Mouse (Mus musculus) lung, postnatal 10 days (tissue): ENCODE measurements around the gene Nt5c3b.

ENCODE experiments used
- DNase-seq: peaks from one replicate; pipeline ENCODE4 v3.0.0; 2021

Gene Nt5c3b

DNA sequence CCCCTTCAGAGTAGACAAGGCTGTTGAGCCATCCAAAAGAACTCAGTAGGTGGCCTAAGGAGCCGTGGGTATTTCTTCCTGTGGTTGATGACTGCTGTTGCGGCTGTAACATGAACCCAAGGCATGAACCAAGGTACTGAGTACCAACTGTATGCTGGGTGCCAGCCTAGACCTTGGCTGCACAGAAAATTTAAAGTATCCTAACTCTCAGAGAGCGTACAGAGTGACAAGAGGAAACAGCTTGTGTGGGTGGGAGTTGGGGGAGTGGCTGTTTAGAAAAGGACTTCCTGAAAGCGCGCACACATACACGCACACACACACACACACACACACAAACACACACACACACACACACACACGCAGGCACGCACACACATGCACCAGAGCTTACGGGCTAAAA is 42.3 kb downstream of the Nt5c3b start:
- peak; percentile 77 for DNase-seq

DNA sequence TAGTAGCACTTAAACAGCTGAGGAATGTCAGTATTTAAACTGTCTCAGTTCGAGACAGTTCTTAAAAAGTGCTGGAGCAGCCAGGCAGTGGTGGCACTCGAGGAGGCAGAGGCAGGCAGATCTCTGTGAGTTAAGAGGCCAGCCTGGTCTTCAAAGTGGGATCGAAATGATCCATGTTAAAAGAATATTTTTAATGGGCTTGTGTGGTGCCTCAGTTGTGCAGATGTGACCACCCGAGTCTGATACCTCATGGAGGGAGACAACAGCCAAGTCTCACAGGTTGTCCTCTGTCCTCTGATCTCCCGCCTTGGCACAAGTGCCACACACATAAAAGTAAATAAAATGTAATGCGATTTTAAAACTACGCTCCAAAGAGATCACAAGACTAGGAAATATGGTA is 43.1 kb downstream of the Nt5c3b start:
- DNase-seq = no peak

DNA sequence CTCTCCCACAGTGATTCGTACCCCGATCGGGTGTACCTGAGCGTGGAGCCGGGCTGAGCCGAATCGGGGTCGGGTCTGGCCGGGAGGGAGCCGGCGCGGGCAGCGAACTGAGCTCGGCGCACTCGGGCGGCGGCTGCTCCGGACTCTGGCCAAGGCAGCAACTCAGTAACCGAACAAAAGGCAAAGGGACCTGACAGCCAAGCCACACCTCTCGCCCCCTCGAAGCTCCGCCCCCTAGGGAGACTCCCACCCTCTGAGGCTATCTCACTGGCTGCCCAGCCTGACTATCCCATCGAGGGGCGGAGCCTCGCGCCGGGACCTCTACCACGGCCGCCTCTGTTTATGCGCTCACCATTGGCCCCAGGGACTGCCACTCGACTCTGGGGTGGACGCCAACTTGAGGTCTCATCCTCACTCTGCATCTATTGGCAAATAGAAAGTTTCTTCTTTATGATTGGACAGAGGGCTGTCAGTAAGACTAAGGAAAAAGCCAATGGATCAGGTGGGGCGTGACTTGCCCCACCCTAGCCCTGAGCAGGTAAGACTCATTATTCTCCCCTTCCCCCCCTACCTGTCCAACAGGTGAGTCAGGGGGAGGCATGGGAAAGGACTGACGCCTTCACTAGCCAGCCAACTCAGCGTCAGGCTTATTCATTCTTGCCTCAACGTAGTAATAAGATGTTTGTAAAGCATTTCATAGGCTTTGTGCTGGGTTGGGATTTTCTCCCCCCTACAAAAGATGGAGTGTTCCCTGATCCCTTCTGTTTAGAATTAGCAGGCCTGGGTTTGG is 43.8 kb downstream of the Nt5c3b start, which contains the start of gene Jup:
TSS of gene Jup (minus strand) at position 164 of the 790 bp plus-strand sequence.
- peak; percentile 100 for DNase-seq

DNA sequence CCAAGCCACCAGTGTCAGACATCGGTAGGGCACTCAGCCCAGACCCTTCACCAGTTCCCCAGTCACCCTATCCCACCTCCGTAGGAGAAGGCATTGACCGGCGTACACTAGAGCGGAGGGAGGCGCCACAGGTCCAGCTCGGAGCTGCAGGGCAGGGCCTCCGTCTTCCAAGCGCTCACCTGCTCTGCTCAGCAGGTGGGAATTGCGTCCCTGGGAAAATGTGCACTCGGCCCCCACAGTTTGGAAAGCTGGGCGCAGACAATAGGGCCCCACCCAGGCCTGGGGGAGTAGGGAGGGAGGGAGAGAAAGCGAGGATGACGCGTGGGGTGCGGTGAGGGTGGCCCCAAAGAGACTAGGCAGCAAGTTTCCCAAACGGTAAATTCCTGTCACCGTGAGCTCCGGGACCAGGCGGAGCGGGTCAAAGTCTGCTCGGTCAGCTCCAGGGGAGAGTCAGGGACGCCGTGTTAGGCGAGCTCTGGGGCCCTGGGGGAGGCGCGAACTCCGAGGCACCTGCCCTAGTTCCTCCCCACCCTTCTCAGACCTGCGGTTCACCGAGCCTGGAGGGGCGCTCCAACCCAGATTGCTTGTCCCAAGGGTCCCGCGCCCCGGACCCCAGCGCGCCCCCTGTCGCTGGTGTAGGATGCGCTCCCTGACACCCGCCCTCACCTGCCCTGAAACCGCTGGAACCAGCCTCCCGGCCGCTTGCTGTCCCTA is 44.6 kb downstream of the Nt5c3b start:
- DNase-seq = peak; percentile 63

DNA sequence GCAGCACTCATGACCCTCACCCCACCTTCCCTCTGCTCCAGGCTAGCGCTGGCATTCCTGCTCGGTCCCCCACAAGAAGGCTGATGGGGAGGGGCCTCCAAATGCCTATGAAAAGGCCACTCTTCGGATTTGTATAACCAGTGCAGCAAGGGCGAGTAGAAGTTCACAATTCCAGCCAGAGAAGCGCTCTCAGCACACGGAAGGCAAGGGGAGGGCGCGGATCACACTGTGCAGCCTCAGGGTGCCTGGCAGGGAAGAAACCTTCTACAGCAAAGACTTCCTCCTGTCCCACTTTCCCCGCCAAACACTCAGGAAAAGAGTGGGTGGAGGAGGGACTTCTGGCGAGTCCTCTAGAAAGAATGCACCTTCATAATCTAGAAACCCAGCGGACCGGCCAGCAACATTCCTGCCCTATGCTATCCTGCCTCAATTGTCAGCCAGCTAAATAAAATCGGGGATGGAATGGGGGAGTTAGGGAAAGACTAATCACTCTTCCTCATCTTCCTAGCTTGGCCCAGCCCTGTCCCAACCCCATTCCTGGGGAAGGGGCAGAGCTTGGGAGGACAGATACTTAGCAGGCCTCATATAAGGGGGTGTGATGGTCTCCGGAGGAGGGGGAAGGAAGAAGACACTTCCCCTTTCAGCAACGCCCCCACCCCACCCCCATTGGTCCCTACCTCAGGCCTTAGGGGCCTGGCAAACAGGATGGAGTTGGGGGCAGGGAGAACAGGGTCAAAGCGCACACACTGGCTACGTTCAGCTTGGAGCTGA is 45.6 kb downstream of the Nt5c3b start:
- DNase-seq = peak; percentile 75

DNA sequence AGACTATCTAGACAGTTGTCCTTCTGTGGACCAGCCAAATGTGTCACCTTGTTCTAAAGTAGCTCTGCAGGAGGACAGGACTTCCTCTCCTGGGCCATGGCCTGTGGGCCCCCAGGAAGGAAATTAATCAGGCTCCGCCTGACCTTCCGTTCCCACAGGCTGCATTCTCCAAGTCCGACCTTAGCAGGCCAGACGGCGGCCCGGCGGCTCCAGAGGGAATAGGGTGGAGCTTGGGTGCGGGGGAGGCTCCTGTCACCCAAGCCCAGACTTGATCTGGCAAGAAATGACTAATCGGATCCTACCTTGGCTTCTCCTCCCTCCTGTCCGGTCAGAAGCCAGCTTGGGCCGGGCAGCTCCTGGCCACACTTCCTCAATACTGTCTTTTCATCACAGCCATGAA is 46.4 kb downstream of the Nt5c3b start:
- DNase-seq = peak; percentile 86

DNA sequence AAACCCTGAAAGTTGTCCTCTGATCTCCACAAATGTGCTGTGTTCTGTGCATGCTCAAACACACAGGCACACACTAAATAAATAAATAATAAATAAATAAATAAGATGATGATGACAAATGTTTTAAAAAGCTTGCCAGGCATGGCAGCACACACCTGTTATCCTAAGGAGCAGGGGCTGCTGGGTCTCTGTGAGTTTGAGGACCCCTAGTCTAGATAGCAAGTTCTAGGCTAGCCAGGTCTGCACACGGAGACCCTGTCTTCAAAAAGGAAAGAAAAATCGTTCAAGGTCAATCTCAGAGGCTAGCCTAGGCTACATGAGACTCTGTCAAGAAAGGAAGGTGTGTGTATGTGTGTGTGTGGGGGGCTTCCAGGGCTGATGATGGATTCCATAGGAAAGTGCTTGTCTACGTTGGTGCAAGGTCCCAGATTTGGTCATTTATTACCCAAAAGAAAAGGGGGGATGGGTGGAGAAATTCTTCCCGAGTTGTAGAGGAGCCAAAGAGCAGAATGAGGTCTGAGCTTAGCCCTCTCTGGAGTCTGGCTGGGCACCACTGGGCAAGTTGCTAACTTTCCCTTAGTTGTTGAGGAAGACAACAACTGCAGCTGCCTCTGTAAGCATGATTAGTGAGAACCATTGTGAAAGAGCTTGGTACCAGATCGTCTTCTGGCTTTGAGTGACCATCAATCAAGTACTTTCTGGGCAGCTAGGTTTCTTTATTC is 47.1 kb downstream of the Nt5c3b start:
- no peak for DNase-seq

DNA sequence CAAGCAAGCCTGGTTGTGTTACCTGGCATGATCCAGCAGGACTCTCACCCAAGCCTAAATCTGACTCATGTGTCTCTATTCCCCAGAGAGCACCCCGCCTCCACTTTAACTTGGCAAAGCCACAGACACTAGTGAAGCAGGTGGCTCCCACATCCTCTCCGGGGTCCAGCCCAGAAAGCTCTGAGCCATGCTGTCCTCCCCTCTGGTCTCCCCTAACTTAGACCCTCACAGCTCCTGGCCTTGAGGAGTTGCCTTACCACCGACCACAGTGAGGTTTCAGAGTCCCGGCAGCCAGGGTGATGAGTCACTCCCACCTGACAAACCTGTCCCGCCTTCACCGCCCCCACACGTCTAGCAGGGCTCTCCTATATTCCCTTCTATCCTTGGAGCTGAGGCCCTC is 47.9 kb downstream of the Nt5c3b start:
- no peak for DNase-seq

DNA sequence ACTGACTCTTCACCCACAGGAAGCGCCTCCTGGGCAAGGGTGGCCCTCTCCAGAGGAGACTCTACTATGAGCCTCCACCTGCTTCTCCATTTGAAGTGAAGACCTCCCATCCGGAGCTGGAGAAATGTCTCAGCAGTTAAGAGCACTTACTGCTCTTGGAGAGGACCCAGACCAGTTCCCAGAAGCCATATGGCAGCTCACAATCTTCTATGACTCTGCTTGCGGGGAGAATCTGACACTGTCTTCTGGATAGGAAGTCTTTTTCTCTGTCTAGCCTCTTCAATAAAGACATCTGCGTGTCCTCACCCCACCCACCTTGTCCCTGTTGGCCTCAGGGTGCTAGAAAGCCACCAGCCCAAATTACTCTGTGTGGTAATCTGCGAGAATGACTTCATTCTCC is 48.6 kb downstream of the Nt5c3b start:
- DNase-seq = no peak

DNA sequence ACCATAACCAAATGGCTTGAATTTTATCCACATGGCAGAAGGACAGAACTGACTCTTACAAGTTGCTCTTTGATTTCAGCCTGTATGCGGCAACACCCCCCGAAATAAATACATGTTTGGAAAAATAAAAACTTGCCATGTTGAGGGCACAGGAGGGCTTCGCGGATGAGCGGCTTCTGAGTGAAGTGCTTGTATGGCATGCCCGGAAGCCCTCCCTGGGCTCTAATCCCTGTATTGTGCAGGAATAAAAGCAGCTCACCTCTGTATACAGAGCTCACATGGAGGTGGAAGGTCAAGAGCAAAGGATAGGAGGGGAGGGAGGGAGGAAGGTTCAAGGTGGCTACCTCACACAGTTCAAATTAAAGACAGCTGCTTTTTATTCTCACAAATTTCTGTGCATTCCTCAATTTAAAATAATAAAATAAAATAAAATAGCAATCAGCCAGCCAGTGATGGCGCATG is 49.7 kb downstream of the Nt5c3b start:
- DNase-seq = no peak

DNA sequence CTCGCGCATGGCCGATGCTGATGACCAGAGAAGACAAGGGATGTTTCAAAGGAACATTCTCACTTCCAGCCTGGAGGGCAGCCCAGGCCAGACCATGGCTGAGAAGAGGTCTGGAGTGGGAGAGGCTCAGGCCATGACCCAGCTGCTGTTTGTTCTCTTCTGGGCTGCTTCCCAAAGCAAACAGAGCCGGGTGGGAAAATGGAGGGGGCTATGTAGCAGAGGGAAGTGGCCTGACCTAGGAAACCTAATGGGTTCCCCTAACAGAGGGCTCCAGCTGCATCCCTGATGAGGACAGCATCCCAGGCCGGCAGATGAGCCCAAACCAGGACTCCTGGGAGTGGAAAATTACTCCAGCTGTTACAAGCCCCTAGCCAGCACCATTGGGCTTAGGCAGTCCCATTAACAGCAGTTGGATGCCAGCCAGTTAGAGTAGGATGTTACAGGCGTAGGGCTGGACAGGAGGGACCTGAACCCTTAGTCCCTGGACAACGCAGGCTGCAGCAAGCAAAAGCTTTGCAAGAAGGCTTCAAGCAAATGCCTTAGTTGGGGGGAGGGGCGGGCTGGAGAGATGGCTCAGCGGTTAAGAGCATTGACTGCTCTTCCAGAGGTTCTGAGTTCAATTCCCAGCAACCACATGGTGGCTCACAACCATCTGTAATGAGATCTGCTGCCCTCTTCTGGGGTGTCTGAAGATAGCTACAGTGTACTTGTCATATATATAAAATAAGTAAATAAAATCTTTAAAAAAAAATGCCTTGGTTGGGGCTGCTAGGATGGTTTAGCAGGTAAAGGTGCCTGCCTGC is 50.3 kb downstream of the Nt5c3b start:
- DNase-seq = peak; percentile 94

DNA sequence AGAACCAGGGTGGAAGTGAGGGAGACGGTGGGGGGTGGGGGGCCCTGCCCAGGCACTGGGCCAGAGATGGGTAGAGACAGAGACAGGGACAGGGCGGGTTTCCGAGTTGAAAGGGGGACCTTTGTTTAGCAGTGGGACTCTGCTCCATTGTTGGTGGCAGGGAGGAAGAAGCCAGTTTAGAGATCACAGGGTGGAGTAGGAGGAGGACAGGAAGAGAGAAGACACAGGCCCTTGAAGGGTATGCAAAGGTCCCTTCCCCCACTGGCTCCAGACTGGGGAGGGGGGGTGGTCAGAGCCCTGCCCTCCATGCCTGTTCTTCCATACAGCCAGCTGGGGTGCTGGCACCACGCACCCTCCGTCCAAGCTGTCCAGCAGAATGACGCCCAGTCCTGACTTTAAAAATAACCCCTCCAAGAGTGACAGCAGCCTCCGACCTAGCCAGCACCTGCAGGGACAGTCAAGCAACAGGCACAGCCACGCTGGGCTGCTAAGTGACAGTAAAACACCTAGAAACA is 51.6 kb downstream of the Nt5c3b start:
- peak; percentile 91 for DNase-seq

DNA sequence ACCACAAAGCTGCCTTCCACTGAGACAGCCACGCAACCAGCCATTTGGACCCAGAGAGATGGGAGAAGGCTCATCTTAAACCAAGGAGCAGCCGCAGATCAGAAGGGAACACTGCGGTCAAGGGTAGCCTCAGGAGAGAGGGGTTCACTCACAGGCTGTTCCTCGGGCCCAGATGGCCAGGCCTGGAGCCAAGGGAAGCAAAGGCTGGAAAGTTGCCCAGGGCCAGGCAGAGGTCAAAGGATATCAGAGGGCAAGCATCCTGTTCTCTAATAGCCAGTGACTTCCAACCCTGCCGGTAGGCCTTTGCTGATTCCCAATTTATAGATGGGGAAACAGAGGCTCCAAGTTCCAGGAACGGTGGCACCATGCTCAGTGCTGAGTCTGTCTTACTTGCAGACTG is 53.0 kb downstream of the Nt5c3b start:
- DNase-seq = peak; percentile 85

DNA sequence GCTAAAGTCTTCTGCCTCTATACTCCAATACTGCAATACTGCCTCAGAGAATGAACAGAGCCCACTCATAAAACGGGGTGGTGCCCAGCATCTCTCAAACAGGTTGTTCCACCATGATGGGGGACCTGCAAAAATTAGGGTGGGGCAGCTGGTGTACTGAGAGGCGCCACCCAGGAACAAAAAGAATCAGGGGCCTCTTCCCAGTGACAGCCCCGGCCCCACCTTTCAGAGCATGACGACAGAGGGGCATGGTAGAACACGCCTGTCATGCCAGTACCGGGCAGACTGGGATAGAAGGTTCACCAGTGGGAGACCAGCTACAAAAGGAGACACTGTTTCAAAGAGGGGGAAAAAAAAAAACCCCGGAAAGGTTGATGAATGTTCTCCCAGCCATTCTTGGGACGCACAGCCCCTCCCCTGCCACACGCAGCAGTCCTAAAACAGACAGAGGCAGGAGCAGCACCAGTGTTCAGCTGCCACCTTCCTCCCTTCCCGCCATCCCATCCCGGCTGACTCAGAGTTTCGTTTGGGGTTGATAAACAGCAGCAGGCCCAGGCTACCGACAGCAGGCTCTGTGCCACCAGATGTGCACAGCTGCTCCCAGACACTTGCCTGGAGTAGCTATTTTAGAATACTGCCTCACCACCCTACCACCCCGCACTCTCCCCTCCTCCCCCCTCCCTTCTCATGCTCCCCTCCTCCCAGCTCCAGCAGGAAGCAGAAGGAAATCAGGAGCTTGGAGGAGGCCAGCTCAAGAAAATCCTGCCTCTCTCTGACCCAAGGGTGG is 53.8 kb downstream of the Nt5c3b start:
- DNase-seq = peak; percentile 88

DNA sequence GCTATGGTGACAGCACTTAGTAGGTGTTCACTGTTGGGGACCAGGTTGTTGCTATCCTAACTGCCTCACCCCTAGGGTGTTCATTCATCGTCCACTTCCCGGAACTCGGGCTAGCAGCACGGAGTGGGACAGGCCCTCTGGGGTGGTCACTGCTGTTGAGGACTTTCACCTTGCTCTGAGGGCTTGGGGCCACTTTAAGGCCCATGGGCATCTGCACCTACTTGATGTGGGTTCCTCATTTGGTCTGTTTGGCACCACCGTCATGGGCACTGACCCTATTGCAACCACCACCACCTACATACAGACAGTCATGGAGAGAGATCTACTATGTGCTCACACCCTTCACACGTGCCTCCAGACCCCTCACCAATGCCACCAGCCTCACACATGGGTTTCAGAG is 54.5 kb downstream of the Nt5c3b start:
- DNase-seq = no peak

DNA sequence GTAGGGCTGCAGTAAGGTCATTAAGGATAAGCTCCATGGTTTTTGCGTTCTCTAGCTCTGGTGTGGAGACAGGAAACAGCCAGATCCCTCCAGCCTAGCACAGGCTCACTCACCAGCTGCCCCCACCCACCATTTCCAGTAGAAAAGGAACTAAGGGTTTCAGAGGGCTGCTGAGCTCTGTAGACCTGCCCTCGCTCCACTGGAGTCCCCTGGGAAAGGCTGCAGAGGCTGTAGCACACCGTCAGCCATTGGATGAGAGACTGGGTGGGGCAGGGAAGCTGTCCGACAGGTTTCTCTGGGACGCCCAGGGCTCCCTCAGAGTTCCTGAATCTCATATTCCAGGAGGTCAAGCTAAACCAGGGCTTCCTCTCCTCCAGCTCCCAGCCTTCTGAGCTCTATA is 55.0 kb downstream of the Nt5c3b start:
- peak; percentile 72 for DNase-seq

DNA sequence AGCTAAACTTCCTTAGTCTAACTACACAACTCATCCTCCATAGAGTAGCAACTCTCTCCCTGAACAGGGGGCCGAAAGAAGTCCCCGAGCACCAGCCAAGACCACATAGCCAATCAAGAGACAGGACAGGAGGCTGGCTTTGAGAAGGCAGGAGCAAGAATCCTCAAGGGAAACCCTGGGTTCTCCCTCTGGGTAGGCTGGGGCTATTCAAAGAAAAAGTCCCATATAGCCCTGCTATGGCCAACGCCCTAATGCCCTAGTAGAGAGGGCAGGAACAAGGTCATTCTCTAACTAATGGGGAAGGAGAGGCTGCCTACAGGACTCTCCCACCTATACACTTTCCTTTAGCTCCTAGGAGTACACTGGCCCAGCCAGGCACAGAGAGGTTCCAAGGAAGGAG is 56.6 kb downstream of the Nt5c3b start:
- no peak for DNase-seq

DNA sequence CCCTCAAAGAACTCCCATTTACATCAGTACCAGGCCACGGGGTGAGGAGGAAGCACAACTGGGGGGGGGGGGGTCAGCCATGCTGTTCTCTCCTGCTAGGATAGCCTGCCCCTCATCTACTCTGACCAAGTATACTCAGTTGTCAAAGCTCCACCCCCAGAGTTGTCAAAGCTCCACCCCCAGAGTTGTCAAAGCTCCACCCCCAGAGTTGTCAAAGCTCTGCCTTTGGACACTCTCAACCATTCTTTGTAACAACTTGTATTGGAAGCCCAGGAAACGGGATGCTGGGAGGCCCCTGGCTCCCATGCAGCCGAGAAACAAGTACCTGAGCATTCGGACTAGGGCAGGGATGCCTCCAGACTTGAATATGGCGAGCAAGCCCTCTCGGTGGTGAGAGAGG is 58.9 kb downstream of the Nt5c3b start:
- peak; percentile 45 for DNase-seq

DNA sequence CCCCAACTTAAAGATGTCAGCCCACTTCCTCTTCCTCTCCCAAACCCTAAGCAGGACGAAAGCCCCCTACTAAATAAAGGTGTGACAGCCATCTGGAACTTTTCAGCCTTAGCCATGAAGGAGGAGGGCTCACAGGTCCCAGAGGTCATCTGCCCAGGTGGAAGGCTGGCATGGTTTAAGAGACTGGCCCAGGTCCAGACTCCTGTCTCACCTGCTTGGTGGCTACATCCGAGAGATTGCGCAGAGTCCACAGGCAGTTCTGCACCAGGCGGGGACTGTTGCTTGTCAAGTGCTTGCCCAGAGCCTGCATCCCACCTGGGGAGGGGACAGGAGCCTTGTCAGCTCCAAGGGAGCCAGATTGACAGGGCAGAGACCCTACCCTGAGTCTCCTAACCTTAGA is 62.3 kb downstream of the Nt5c3b start:
- DNase-seq = no peak

DNA sequence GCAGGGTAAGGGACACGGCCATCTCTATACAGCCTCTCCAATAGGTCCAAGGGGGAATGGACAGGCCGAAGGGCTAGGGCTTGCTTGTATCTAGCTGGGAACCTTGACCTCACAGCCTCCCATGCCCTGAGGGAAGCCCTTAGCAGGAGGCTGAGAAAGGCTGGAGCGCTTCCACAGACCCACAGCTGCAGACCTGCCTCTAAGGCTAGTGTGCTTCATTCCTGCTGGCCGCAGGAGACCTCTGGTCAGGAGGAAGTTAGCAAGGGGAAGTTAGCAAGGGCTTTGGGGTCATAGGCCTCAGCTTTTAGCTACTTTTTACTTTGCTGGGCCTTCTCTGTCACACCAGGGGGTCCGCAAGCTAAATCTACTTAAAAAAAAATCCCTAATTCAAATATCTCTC is 63.2 kb downstream of the Nt5c3b start:
- DNase-seq = no peak

DNA sequence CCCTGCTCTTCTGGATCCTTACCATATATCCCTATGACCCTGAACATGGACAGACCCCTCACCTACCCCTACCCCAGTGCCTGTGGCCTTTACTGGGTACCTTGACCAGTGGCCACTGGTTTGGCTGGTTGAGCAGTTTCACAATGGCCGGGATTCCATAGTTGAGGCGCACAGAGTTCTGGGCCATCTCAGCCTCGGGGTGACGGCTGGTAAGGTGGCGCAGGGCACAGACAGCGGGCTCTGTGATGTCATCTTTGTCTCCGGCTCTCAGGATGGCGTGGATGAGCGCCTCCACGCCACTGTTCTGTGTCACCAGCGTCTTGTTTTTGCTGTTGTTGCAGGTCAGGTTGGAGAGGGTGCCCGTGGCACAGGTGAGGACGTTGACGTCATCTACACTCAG is 63.6 kb downstream of the Nt5c3b start:
- no peak for DNase-seq
